In genomic region chr1:156652189-156652822, GRCm38 (mm10) we compare ENCODE assay signal across 17 mouse cellular contexts. TPM values are rescaled to one million over a fixed set of nuclear protein-coding genes. Genes with fewer than 3 reads are reported as not detected.
A peak's percentile ranks its signal among the peaks of the same experiment; 100 is the strongest.
DNase-seq lines count a peak whose midpoint lies in the region; ATAC-seq and TF ChIP-seq lines count a peak whose summit lies in the region.
"Had no signal": no experiment of that assay in that cellular context is flagged by ENCODE, and none has a peak within 500 bp of the region (broad histone marks: within the 10 kb centered on the region; RNA-seq: fewer than 3 reads in every experiment).

No protein-coding gene starts in this region.

- no peaks in the 10 kb centered on the region for H3K27me3 ChIP-seq in limb, embryonic 12.5 days
- no peaks in the 10 kb centered on the region for H3K27me3 ChIP-seq in limb, embryonic 10.5 days (ENCODE audit: low read depth, poor library complexity, severe bottlenecking)
- no peaks in the 10 kb centered on the region for H3K27me3 ChIP-seq in lung, postnatal 0 days (replicated peaks; ENCODE audit: insufficient read depth, low read length)
- H3K27me3 ChIP-seq: embryonic facial prominence, embryonic 13.5 days; forebrain, embryonic 12.5 days; hindbrain, embryonic 13.5 days had no signal

- intact Hi-C loops in gastrocnemius, adult 2 months (cut with DNase I) = no loop called here

- ATAC-seq in limb, embryonic 12.5 days (ENCODE audit: insufficient number of reproducible peaks, insufficient read depth, low FRiP score, low TSS enrichment, low read depth) = no peak
- ATAC-seq in lung, postnatal 0 days = 0 out of 2 replicates have a peak, but pooled peaks have one; percentile 18
- ATAC-seq in monocyte, adult 5-6 weeks (replicated peaks; ENCODE audit: insufficient number of reproducible peaks, low FRiP score, low TSS enrichment, poor library complexity, severe bottlenecking) = no peak
- ATAC-seq: intestine, postnatal 0 days had no signal

- TF ChIP-seq CTCF in gastrocnemius, adult 2 months (IDR thresholded peaks at IDR 0.05) = no peak
- TF ChIP-seq CTCF in brain, embryonic 14.5 days (IDR thresholded peaks at IDR 0.05; ENCODE audit: borderline replicate concordance, extremely low read depth, insufficient read depth, insufficient read length) = no peak
- TF ChIP-seq CTCF in lung, postnatal 0 days (IDR thresholded peaks at IDR 0.05) = no peak

- no peaks in the 10 kb centered on the region for H3K9me3 ChIP-seq in limb, embryonic 12.5 days
- H3K9me3 ChIP-seq in limb, embryonic 10.5 days (replicated peaks) = no peaks in the 10 kb centered on the region
- no peaks in the 10 kb centered on the region for H3K9me3 ChIP-seq in lung, postnatal 0 days (ENCODE audit: low read length)
- H3K9me3 ChIP-seq: embryonic facial prominence, embryonic 13.5 days; forebrain, embryonic 12.5 days; G1E; hindbrain, embryonic 13.5 days had no signal

- 0 out of 2 replicates have a peak overlapping the region, but pooled peaks have one; percentile 9 for H3K9ac ChIP-seq in limb, embryonic 12.5 days (replicated peaks)
- no peak overlapping the region for H3K9ac ChIP-seq in lung, postnatal 0 days (replicated peaks; ENCODE audit: low read depth)
- H3K9ac ChIP-seq: embryonic facial prominence, embryonic 13.5 days; forebrain, embryonic 12.5 days; hindbrain, embryonic 13.5 days had no signal

- no peak for TF ChIP-seq POLR2A in brain, embryonic 14.5 days (IDR thresholded peaks at IDR 0.05; ENCODE audit: borderline replicate concordance, extremely low read depth, insufficient read depth, insufficient read length, poor library complexity, severe bottlenecking)

- no peak overlapping the region for H3K4me2 ChIP-seq in limb, embryonic 12.5 days
- H3K4me2 ChIP-seq in lung, postnatal 0 days (replicated peaks; ENCODE audit: low read depth, low read length) = no peak overlapping the region
- H3K4me2 ChIP-seq: embryonic facial prominence, embryonic 13.5 days; forebrain, embryonic 12.5 days; hindbrain, embryonic 13.5 days had no signal

- peak overlapping the region; percentile 16; the same call in 1 of the 2 replicates for H3K27ac ChIP-seq in gastrocnemius, adult 2 months
- H3K27ac ChIP-seq in limb, embryonic 12.5 days = peak overlapping the region; percentile 51; the same call in 1 of the 2 replicates
- no peak overlapping the region for H3K27ac ChIP-seq in limb, embryonic 10.5 days
- no peak overlapping the region for H3K27ac ChIP-seq in lung, postnatal 0 days (ENCODE audit: low read length)
- H3K27ac ChIP-seq: embryonic facial prominence, embryonic 13.5 days; forebrain, embryonic 12.5 days; hindbrain, embryonic 13.5 days had no signal

- H3K4me3 ChIP-seq in gastrocnemius, adult 2 months = no peak overlapping the region
- no peak overlapping the region for H3K4me3 ChIP-seq in limb, embryonic 12.5 days (replicated peaks)
- no peak overlapping the region for H3K4me3 ChIP-seq in limb, embryonic 10.5 days
- no peak overlapping the region for H3K4me3 ChIP-seq in lung, postnatal 0 days (ENCODE audit: low read depth, low read length)
- H3K4me3 ChIP-seq: embryonic facial prominence, embryonic 13.5 days; forebrain, embryonic 12.5 days; hindbrain, embryonic 13.5 days had no signal

- WGBS in limb, embryonic 12.5 days = 59% methylated on average over 6 of the region's 6 CpGs
- WGBS in limb, embryonic 10.5 days = 76% methylated on average over 6 of the region's 6 CpGs
- 33% methylated on average over 6 of the region's 6 CpGs for WGBS in lung, postnatal 0 days

- H3K36me3 ChIP-seq in limb, embryonic 12.5 days = peaks cover 18% of the 10 kb centered on the region; the same call in 1 of the 2 replicates
- H3K36me3 ChIP-seq in limb, embryonic 10.5 days = peaks cover 6% of the 10 kb centered on the region
- no peaks in the 10 kb centered on the region for H3K36me3 ChIP-seq in lung, postnatal 0 days (ENCODE audit: insufficient read depth, low read length)
- H3K36me3 ChIP-seq: forebrain, embryonic 12.5 days had no signal

- no peak for TF ChIP-seq EP300 in lung, postnatal 0 days (IDR thresholded peaks at IDR 0.05)

- no peak for DNase-seq in gastrocnemius, adult 2 months
- DNase-seq in gastrocnemius, adult 18-20 months (ENCODE audit: low spot score) = no peak
- no peak for DNase-seq in limb, embryonic 10.5 days (ENCODE audit: low spot score)
- DNase-seq in brain, embryonic 14.5 days (ENCODE audit: low read depth) = peak; percentile 54
- peak; percentile 64 for DNase-seq in lung, postnatal 0 days (ENCODE audit: low spot score)
- no peak for DNase-seq in urinary bladder, adult 2 months (ENCODE audit: low spot score)
- DNase-seq: adrenal gland, postnatal 25 days; gastrocnemius, postnatal 14 days; kidney, postnatal 25 days; right cerebral cortex, adult 18-20 months had no signal

- peaks cover 33% of the 10 kb centered on the region for H3K4me1 ChIP-seq in limb, embryonic 12.5 days (replicated peaks)
- peaks cover 13% of the 10 kb centered on the region for H3K4me1 ChIP-seq in limb, embryonic 10.5 days
- 0 out of 2 replicates have a peak, but pooled peaks cover 9% of the 10 kb centered on the region for H3K4me1 ChIP-seq in lung, postnatal 0 days (ENCODE audit: insufficient read depth, low read depth, low read length)
- H3K4me1 ChIP-seq: forebrain, embryonic 12.5 days; hindbrain, embryonic 13.5 days had no signal

RNA-seq across cellular contexts. Expression of gene Tor3a, which starts 21.9 kb away (rescaled TPM):
- total RNA-seq in gastrocnemius, adult 2 months (2021) = 1 to 10 TPM; 4.9 to 5.4 TPM
- 1 to 10 TPM; 4.6 to 5.2 TPM for total RNA-seq in gastrocnemius, adult 18-20 months (2021)
- polyA plus RNA-seq in limb, embryonic 12.5 days (2016; fragmentation: Nextera tagmentation; extraction: Ambion mirVana) = 7.9 and 8.3 TPM in 2 replicates
- polyA plus RNA-seq in limb, embryonic 10.5 days (2016; fragmentation: Nextera tagmentation; extraction: Ambion mirVana) = 5.9 and 6.9 TPM in 2 replicates
- polyA plus RNA-seq in brain, embryonic 14.5 days (2012; rRNA removed) = 2.7 and 3.0 TPM in 2 replicates
- polyA plus RNA-seq in lung, postnatal 0 days (2015; fragmentation: Nextera tagmentation; extraction: Ambion mirVana) = 36.1 and 37.8 TPM in 2 replicates
- total RNA-seq in monocyte, adult 5-6 weeks (2017) = 10.6 to 22.7 TPM (median 17.1 TPM) in 3 replicates
- polyA plus RNA-seq in urinary bladder, adult 2 months (2012; rRNA removed) = 21.3 and 24.3 TPM in 2 replicates

Comparison
In these comparisons a context has a peak if more than half of its experiments do, and no peak if none do; other contexts are left out.
1. H3K27ac ChIP-seq: peak in gastrocnemius, adult 2 months (single experiment) and limb, embryonic 12.5 days (single experiment); none in limb, embryonic 10.5 days (single experiment) and lung, postnatal 0 days (single experiment).
2. DNase-seq: peak in brain, embryonic 14.5 days (single experiment) and lung, postnatal 0 days (single experiment); none in gastrocnemius, adult 2 months (single experiment), gastrocnemius, adult 18-20 months (single experiment), limb, embryonic 10.5 days (single experiment) and urinary bladder, adult 2 months (single experiment).